Mouse (Mus musculus): ENCODE results near the gene Ppargc1a. TPM values are rescaled to one million over a fixed set of nuclear protein-coding genes. Genes with fewer than 3 reads are reported as not detected.

The Ppargc1a gene
- total RNA-seq, 2 experiments from 2014 or later = not detected

- ATAC-seq (replicated peaks; ENCODE audit: low FRiP score, poor library complexity, severe bottlenecking) = no peak
Measured at GRCm38 (mm10) chr5:51557607-51558278, 9.8 kb downstream of the Ppargc1a start.

- ATAC-seq (replicated peaks; ENCODE audit: low FRiP score, poor library complexity, severe bottlenecking) = no peak
Measured at GRCm38 (mm10) chr5:51553671-51554070, 13.9 kb downstream of the Ppargc1a start.

- ATAC-seq (replicated peaks; ENCODE audit: low FRiP score, poor library complexity, severe bottlenecking) = no peak
Measured at GRCm38 (mm10) chr5:51553251-51553650, 14.3 kb downstream of the Ppargc1a start.

GRCm38 (mm10) chr5:51552483-51553091, 14.9 kb downstream of the Ppargc1a start:
- no peak for ATAC-seq (replicated peaks; ENCODE audit: low FRiP score, poor library complexity, severe bottlenecking)

GRCm38 (mm10) chr5:51551852-51552482, 15.6 kb downstream of the Ppargc1a start:
- no peak for ATAC-seq (replicated peaks; ENCODE audit: low FRiP score, poor library complexity, severe bottlenecking)

GRCm38 (mm10) chr5:51547442-51548035, 20.0 kb downstream of the Ppargc1a start:
- no peak for ATAC-seq (replicated peaks; ENCODE audit: low FRiP score, poor library complexity, severe bottlenecking)

- ATAC-seq (replicated peaks; ENCODE audit: low FRiP score, poor library complexity, severe bottlenecking) = no peak
Measured at GRCm38 (mm10) chr5:51546817-51547216, 20.7 kb downstream of the Ppargc1a start.

GRCm38 (mm10) chr5:51545133-51546049, 22.1 kb downstream of the Ppargc1a start:
- ATAC-seq (replicated peaks; ENCODE audit: low FRiP score, poor library complexity, severe bottlenecking) = no peak

GRCm38 (mm10) chr5:51544141-51544735, 23.3 kb downstream of the Ppargc1a start:
- no peak for ATAC-seq (replicated peaks; ENCODE audit: low FRiP score, poor library complexity, severe bottlenecking)

GRCm38 (mm10) chr5:51541557-51541956, 26.0 kb downstream of the Ppargc1a start:
- no peak for ATAC-seq (replicated peaks; ENCODE audit: low FRiP score, poor library complexity, severe bottlenecking)

- no peak for ATAC-seq (replicated peaks; ENCODE audit: low FRiP score, poor library complexity, severe bottlenecking)
Measured at GRCm38 (mm10) chr5:51540816-51541215, 26.7 kb downstream of the Ppargc1a start.

- no peak for ATAC-seq (replicated peaks; ENCODE audit: low FRiP score, poor library complexity, severe bottlenecking)
Measured at GRCm38 (mm10) chr5:51539563-51539962, 28.0 kb downstream of the Ppargc1a start.

GRCm38 (mm10) chr5:51538319-51538718, 29.2 kb downstream of the Ppargc1a start:
- ATAC-seq (replicated peaks; ENCODE audit: low FRiP score, poor library complexity, severe bottlenecking) = no peak

GRCm38 (mm10) chr5:51537646-51538030, 29.9 kb downstream of the Ppargc1a start:
- ATAC-seq (replicated peaks; ENCODE audit: low FRiP score, poor library complexity, severe bottlenecking) = no peak

GRCm38 (mm10) chr5:51537009-51537645, 30.4 kb downstream of the Ppargc1a start:
- no peak for ATAC-seq (replicated peaks; ENCODE audit: low FRiP score, poor library complexity, severe bottlenecking)

GRCm38 (mm10) chr5:51534456-51534855, 33.1 kb downstream of the Ppargc1a start:
- ATAC-seq (replicated peaks; ENCODE audit: low FRiP score, poor library complexity, severe bottlenecking) = no peak

- no peak for ATAC-seq (replicated peaks; ENCODE audit: low FRiP score, poor library complexity, severe bottlenecking)
Measured at GRCm38 (mm10) chr5:51531286-51531685, 36.2 kb downstream of the Ppargc1a start.

- ATAC-seq (replicated peaks; ENCODE audit: low FRiP score, poor library complexity, severe bottlenecking) = no peak
Measured at GRCm38 (mm10) chr5:51529444-51529843, 38.1 kb downstream of the Ppargc1a start.

- ATAC-seq (replicated peaks; ENCODE audit: low FRiP score, poor library complexity, severe bottlenecking) = no peak
Measured at GRCm38 (mm10) chr5:51528165-51528498, 39.4 kb downstream of the Ppargc1a start.

Measured in erythroblast, adult 5-6 weeks (primary cell).